Mouse (Mus musculus): Measurements from ENCODE around the gene Nckap5l.

DNA sequence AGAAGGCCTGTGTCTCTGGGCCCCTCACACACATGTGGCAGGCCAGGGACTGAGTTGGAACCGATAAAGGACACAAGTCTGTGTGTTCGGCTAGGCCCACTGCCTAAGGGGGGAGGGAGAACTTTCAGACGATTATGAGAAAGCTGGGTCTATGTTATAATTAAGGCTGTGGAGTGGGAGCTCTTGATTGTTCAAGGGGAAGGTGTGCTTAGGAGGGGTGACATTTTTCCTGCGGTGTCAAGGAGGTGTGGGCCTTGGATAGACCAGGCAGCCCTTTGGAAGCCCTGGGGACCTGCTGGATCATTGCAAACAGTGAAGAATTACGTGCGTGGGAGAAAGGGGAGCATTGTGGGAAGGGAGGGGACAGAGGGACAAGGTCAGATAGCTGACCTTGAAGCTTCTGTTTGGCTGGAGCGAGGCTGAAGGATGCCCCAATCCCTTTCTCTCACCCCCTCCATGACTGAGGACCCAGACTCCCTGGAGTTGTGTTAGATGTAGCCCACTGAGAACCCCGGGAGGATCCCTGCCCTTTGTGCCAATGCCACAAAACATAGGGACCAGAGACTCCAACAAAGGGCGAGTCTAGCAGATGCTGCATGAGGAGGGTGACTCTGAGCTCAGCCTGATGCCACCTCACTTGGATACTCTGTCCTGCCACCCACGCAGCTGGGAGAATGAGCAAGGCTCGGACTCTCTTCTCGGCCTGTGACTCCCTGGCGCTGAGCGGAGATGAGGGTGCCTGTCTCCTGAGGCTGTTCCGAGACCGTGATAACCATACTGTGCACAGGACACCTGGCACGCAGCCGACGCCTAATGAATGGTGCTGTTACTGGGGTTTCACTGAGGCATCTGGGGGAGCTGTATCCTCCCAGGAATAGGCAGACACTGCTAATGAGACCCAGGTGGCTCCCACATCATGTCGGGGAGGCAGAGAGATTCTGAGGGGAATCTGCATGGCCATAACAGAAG lies 44.0 kb upstream of the Nckap5l start:
- TF ChIP-seq CTCF (IDR thresholded peaks at IDR 0.05; ENCODE audit: insufficient read depth, low read depth, low read length) (no peak), POLR2A (IDR thresholded peaks at IDR 0.05; ENCODE audit: insufficient read depth, low read depth, low read length) (no peak)

All from olfactory bulb, adult 2 months (tissue).